Mouse (Mus musculus): ENCODE results near the gene Mgat5. TPM values are rescaled to one million over a fixed set of nuclear protein-coding genes. Genes with fewer than 3 reads are reported as not detected.
A peak's percentile ranks its signal among the peaks of the same experiment; 100 is the strongest.

Gene Mgat5
- total RNA-seq, 2 experiments from 2014 or later, result 71.4 to 81.8 TPM

- ATAC-seq (replicated peaks; ENCODE audit: poor library complexity), result peak; percentile 10; the same call in 1 of the 2 replicates
These were observed 12.2 kb downstream of the Mgat5 start for GRCm38 (mm10) chr1:127216979-127217378.

- 0 out of 2 replicates have a peak, but pooled peaks have one; percentile 18 for ATAC-seq (replicated peaks; ENCODE audit: poor library complexity)
These were observed 12.8 kb downstream of the Mgat5 start for GRCm38 (mm10) chr1:127217665-127218064.

- ATAC-seq (replicated peaks; ENCODE audit: poor library complexity), result no peak
These were observed 13.4 kb downstream of the Mgat5 start for GRCm38 (mm10) chr1:127218182-127218581.

GRCm38 (mm10) chr1:127219161-127219560 is 14.3 kb downstream of the Mgat5 start:
- ATAC-seq (replicated peaks; ENCODE audit: poor library complexity), result no peak

- ATAC-seq (replicated peaks; ENCODE audit: poor library complexity), result no peak
These were observed 14.8 kb downstream of the Mgat5 start for GRCm38 (mm10) chr1:127219621-127220020.

- ATAC-seq (replicated peaks; ENCODE audit: poor library complexity), result peak; percentile 44
These were observed 17.4 kb downstream of the Mgat5 start for GRCm38 (mm10) chr1:127221998-127222736.

- ATAC-seq (replicated peaks; ENCODE audit: poor library complexity), result no peak; the same call in 1 of the 2 replicates
These were observed 20.2 kb downstream of the Mgat5 start for GRCm38 (mm10) chr1:127225060-127225459.

GRCm38 (mm10) chr1:127229011-127229410 is 24.2 kb downstream of the Mgat5 start:
- no peak for ATAC-seq (replicated peaks; ENCODE audit: poor library complexity)

GRCm38 (mm10) chr1:127230468-127230867 is 25.7 kb downstream of the Mgat5 start:
- peak; percentile 69 for ATAC-seq (replicated peaks; ENCODE audit: poor library complexity)

GRCm38 (mm10) chr1:127233191-127233651 is 28.4 kb downstream of the Mgat5 start:
- ATAC-seq (replicated peaks; ENCODE audit: poor library complexity), result no peak

GRCm38 (mm10) chr1:127235157-127235556 is 30.3 kb downstream of the Mgat5 start:
- no peak for ATAC-seq (replicated peaks; ENCODE audit: poor library complexity)

- ATAC-seq (replicated peaks; ENCODE audit: poor library complexity), result no peak
These were observed 31.6 kb downstream of the Mgat5 start for GRCm38 (mm10) chr1:127236396-127236795.

- ATAC-seq (replicated peaks; ENCODE audit: poor library complexity), result peak; percentile 29; the same call in 1 of the 2 replicates
These were observed 34.1 kb downstream of the Mgat5 start for GRCm38 (mm10) chr1:127238871-127239314.

- ATAC-seq (replicated peaks; ENCODE audit: poor library complexity), result peak; percentile 38
These were observed 35.1 kb downstream of the Mgat5 start for GRCm38 (mm10) chr1:127239914-127240313.

- no peak for ATAC-seq (replicated peaks; ENCODE audit: poor library complexity)
These were observed 37.5 kb downstream of the Mgat5 start for GRCm38 (mm10) chr1:127242151-127242887.

- peak; percentile 59 for ATAC-seq (replicated peaks; ENCODE audit: poor library complexity)
These were observed 38.2 kb downstream of the Mgat5 start for GRCm38 (mm10) chr1:127242888-127243588.

GRCm38 (mm10) chr1:127244054-127244770 is 39.4 kb downstream of the Mgat5 start:
- no peak for ATAC-seq (replicated peaks; ENCODE audit: poor library complexity)

GRCm38 (mm10) chr1:127246158-127246557 is 41.3 kb downstream of the Mgat5 start:
- no peak for ATAC-seq (replicated peaks; ENCODE audit: poor library complexity)

GRCm38 (mm10) chr1:127248433-127248832 is 43.6 kb downstream of the Mgat5 start:
- ATAC-seq (replicated peaks; ENCODE audit: poor library complexity), result peak; percentile 25; the same call in 1 of the 2 replicates

- ATAC-seq (replicated peaks; ENCODE audit: poor library complexity), result no peak
These were observed 44.8 kb downstream of the Mgat5 start for GRCm38 (mm10) chr1:127249621-127250020.

Data from megakaryocyte progenitor cell, adult 5-6 weeks (primary cell).